Mouse (Mus musculus) lung, embryonic 14.5 days (tissue): ENCODE data around the gene Cryba1. TPM values are rescaled to one million over a fixed set of nuclear protein-coding genes. Genes with fewer than 3 reads are reported as not detected.
A peak's percentile ranks its signal among the peaks of the same experiment; 100 is the strongest.

ENCODE experiments used
- ATAC-seq: fragments of 200-750 bp; cut with Nextera tagmentation; 2 replicates; pipeline ENCODE4 v1.8.0; 2017; ENCODE audit warnings: mild to moderate bottlenecking, moderate TSS enrichment, moderate library complexity; ENCODE audit not compliant: insufficient read depth
- DNase-seq: peaks from one replicate; pipeline ENCODE4 v3.0.0-alpha.2; 2015
- H3K27ac ChIP-seq: fragments of 300-500 bp; sonication (generic); 2 replicates; pipeline ENCODE4 v1.5.1; 2014; ENCODE audit warnings: low read depth, mild to moderate bottlenecking, moderate library complexity
- H3K27me3 ChIP-seq: fragments of 300-500 bp; sonication (generic); 2 replicates; pipeline ENCODE4 v1.6.1; 2014; ENCODE audit warnings: low read length, control low read depth; ENCODE audit not compliant: insufficient read depth
- H3K36me3 ChIP-seq: fragments of 300-500 bp; sonication (generic); 2 replicates; pipeline ENCODE4 v1.6.1; 2014; ENCODE audit warnings: control low read depth; ENCODE audit not compliant: insufficient read depth
- H3K4me1 ChIP-seq: fragments of 300-500 bp; sonication (generic); 2 replicates; pipeline ENCODE4 v1.6.1; 2014; ENCODE audit warnings: antibody characterized with exemption, control low read depth; ENCODE audit not compliant: insufficient read depth
- H3K4me2 ChIP-seq: fragments of 300-500 bp; sonication (generic); 2 replicates; pipeline ENCODE4 v1.6.1; 2014; ENCODE audit warnings: mild to moderate bottlenecking
- H3K4me3 ChIP-seq: fragments of 300-500 bp; sonication (generic); 2 replicates; pipeline ENCODE4 v1.5.1; 2014; ENCODE audit warnings: low read depth, low read length
- H3K9ac ChIP-seq: fragments of 300-500 bp; sonication (generic); 2 replicates; pipeline ENCODE4 v1.6.1; 2014
- H3K9me3 ChIP-seq: fragments of 300-500 bp; sonication (generic); 2 replicates; pipeline ENCODE4 v1.6.1; 2016; ENCODE audit warnings: low read depth, low read length, control low read depth
- CTCF ChIP-seq: IDR thresholded peaks from 2 replicates; pipeline ENCODE4 v1.5.1; 2016; ENCODE audit warnings: antibody characterized with exemption, low read depth
- WGBS: fragments of 180-500 bp; shearing (Covaris S2); extraction: QIAGEN DNeasy Blood & Tissue Kit; methylation state at CpG from one replicate; pipeline ENCODE4 v1.1.7; 2014; 5-methylcytosine and 5-hydroxymethylcytosine counted together
- polyA plus RNA-seq: library from polyadenylated mRNA; unstranded; fragments of >200 nt; fragmentation: Nextera tagmentation; extraction: Ambion mirVana; gene quantifications from 2 replicates; pipeline ENCODE4 v1.2.1, GENCODE M21; 2014

The Cryba1 gene
- polyA plus RNA-seq, 1 experiment from 2014 or later, result not detected

GRCm38 (mm10) chr11:77721389-77721788, 3.7 kb downstream of the Cryba1 start:
- no peaks in the 10 kb centered on the region for H3K4me1 ChIP-seq
- DNase-seq (no peak), ATAC-seq (no peak)
- H3K27ac ChIP-seq, result no peak overlapping the region
- 82% methylated on average over 4 of the region's 4 CpGs for WGBS
- H3K27me3 ChIP-seq, result no peaks in the 10 kb centered on the region
- TF ChIP-seq CTCF, result peak; percentile 4; the same call in 1 of the 2 replicates
- no peaks in the 10 kb centered on the region for H3K9me3 ChIP-seq
- H3K4me3 ChIP-seq, result no peak overlapping the region
- H3K4me2 ChIP-seq, result no peak overlapping the region
- H3K36me3 ChIP-seq, result peaks cover 2% of the 10 kb centered on the region; the same call in 1 of the 2 replicates
- H3K9ac ChIP-seq, result no peak overlapping the region

GRCm38 (mm10) chr11:77719055-77719454, 6.0 kb downstream of the Cryba1 start:
- DNase-seq (no peak), ATAC-seq (no peak)
- Histone ChIP-seq H3K9ac (no peak overlapping the region), H3K9me3 (no peaks in the 10 kb centered on the region), H3K4me2 (no peak overlapping the region), H3K4me3 (no peak overlapping the region), H3K27ac (no peak overlapping the region), H3K4me1 (no peaks in the 10 kb centered on the region), H3K27me3 (no peaks in the 10 kb centered on the region), H3K36me3 (peaks cover 10% of the 10 kb centered on the region; the same call in 1 of the 2 replicates)
- TF ChIP-seq CTCF, result no peak
- WGBS, result 96% methylated on average over 2 of the region's 2 CpGs

GRCm38 (mm10) chr11:77713736-77714135, 11.3 kb downstream of the Cryba1 start:
- Histone ChIP-seq H3K4me1 (no peaks in the 10 kb centered on the region), H3K36me3 (peaks cover 28% of the 10 kb centered on the region), H3K4me3 (no peak overlapping the region), H3K9me3 (no peaks in the 10 kb centered on the region), H3K9ac (no peak overlapping the region), H3K4me2 (no peak overlapping the region), H3K27me3 (no peaks in the 10 kb centered on the region), H3K27ac (no peak overlapping the region)
- DNase-seq, result no peak
- 88% methylated on average over 3 of the region's 3 CpGs for WGBS
- no peak for TF ChIP-seq CTCF
- no peak for ATAC-seq

GRCm38 (mm10) chr11:77709039-77709438, 16.0 kb downstream of the Cryba1 start:
- Histone ChIP-seq H3K27ac (no peak overlapping the region), H3K4me1 (no peaks in the 10 kb centered on the region), H3K4me2 (no peak overlapping the region), H3K27me3 (no peaks in the 10 kb centered on the region), H3K9me3 (no peaks in the 10 kb centered on the region), H3K36me3 (peaks cover 49% of the 10 kb centered on the region), H3K9ac (no peak overlapping the region), H3K4me3 (no peak overlapping the region)
- DNase-seq (no peak), ATAC-seq (no peak)
- WGBS, result 74% methylated on average over 3 of the region's 3 CpGs
- TF ChIP-seq CTCF, result no peak

GRCm38 (mm10) chr11:77705920-77706319, 19.2 kb downstream of the Cryba1 start:
- no peak for DNase-seq
- no peak for ATAC-seq
- 93% methylated on average over 3 of the region's 3 CpGs for WGBS
- no peak for TF ChIP-seq CTCF
- Histone ChIP-seq H3K4me3 (no peak overlapping the region), H3K27me3 (no peaks in the 10 kb centered on the region), H3K27ac (no peak overlapping the region), H3K4me1 (no peaks in the 10 kb centered on the region), H3K9ac (no peak overlapping the region), H3K36me3 (peaks cover 66% of the 10 kb centered on the region), H3K4me2 (no peak overlapping the region), H3K9me3 (no peaks in the 10 kb centered on the region)

GRCm38 (mm10) chr11:77697232-77697631, 27.9 kb downstream of the Cryba1 start:
- no peak for TF ChIP-seq CTCF
- H3K27ac ChIP-seq, result no peak overlapping the region
- peaks cover 83% of the 10 kb centered on the region for H3K36me3 ChIP-seq
- H3K4me3 ChIP-seq, result no peak overlapping the region
- no peak overlapping the region for H3K9ac ChIP-seq
- ATAC-seq (no peak), DNase-seq (no peak)
- no peaks in the 10 kb centered on the region for H3K27me3 ChIP-seq
- no peaks in the 10 kb centered on the region for H3K9me3 ChIP-seq
- H3K4me2 ChIP-seq, result no peak overlapping the region
- 56% methylated on average over 2 of the region's 2 CpGs for WGBS
- H3K4me1 ChIP-seq, result no peaks in the 10 kb centered on the region

GRCm38 (mm10) chr11:77693026-77693425, 32.1 kb downstream of the Cryba1 start:
- ATAC-seq, result no peak
- H3K36me3 ChIP-seq, result peaks cover 81% of the 10 kb centered on the region
- H3K27me3 ChIP-seq, result no peaks in the 10 kb centered on the region
- no peak overlapping the region for H3K9ac ChIP-seq
- H3K4me2 ChIP-seq, result no peak overlapping the region
- TF ChIP-seq CTCF, result no peak
- 96% methylated on average over 3 of the region's 3 CpGs for WGBS
- DNase-seq, result no peak
- H3K9me3 ChIP-seq, result no peaks in the 10 kb centered on the region
- no peak overlapping the region for H3K27ac ChIP-seq
- H3K4me1 ChIP-seq, result no peaks in the 10 kb centered on the region
- no peak overlapping the region for H3K4me3 ChIP-seq
